Mouse (Mus musculus): ENCODE measurements around the gene Sox6. TPM values are rescaled to one million over a fixed set of nuclear protein-coding genes. Genes with fewer than 3 reads are reported as not detected.

Gene Sox6
- total RNA-seq, 2 experiments from 2014 or later = 87.0 to 92.4 TPM

DNA sequence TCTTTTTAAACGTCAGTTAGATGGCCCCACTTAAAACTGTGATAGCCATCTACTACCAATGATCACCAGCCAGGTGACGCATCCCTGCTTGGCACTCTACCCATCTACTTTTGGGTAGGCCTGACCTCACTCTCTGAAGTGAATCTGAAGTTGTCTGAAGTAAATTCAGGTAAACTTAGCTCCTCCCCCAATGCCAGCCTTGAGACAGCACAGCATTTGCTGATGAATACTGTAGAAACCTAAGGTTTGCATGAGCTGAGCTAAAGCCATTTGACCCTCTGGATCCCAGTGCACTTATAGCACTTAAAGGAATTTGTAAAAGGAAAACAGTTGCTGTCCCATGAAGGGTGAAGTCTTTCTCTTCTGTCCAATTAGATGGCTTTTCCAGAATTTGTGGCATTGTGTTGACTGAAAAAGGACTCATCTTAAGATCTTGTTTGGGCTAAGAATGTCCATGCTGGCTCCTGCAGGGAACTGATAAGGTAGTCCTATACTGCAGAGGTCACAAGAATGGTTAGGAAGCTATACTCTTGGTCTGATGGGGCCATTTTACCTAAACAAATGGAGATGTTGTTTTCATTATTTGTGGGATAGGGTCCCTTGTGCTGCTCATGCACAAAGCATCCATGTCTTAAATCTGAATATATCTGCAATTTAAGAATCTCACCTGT lies 50.4 kb downstream of the Sox6 start:
- no peak for DNase-seq (ENCODE audit: low spot score in 2 of 2)

DNA sequence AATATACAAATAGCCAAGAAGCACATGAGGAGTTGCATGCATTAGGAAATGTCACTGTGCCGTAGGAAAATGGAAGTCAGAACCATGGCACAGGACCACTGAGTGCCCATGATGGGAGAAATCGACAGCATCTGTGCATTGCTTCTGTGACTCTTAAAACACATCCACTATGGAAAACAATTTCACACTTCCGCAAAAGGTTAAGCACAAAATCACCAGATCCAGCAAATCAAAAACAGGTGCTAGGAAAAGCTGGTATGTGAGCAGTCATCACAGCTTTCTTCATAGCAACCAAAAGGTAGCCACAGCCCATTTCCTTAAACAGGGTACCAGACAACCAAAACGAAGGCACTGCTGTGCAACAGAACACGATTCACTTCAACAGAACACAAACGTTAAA lies 52.9 kb downstream of the Sox6 start:
- DNase-seq (ENCODE audit: low spot score in 2 of 2) = no peak

DNA sequence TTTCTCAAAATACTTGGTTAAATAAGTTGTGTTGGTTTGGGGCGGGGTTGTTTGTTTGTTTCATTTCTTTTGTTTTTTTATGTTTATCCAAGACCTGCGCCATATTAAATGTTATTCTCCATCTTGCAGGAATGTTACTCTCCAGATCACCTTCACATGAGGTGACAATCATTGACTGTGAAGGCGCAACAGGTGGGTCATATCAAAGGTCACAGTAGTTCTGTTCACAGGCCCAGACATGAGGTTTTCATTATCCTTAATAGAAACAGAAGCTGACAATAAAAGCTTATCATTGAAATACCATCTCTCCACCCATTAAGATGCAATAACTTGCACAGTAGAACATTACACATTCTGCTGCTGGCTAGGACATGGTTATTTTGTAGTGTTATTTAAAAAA lies 54.5 kb downstream of the Sox6 start:
- no peak for DNase-seq (ENCODE audit: low spot score in 2 of 2)

DNA sequence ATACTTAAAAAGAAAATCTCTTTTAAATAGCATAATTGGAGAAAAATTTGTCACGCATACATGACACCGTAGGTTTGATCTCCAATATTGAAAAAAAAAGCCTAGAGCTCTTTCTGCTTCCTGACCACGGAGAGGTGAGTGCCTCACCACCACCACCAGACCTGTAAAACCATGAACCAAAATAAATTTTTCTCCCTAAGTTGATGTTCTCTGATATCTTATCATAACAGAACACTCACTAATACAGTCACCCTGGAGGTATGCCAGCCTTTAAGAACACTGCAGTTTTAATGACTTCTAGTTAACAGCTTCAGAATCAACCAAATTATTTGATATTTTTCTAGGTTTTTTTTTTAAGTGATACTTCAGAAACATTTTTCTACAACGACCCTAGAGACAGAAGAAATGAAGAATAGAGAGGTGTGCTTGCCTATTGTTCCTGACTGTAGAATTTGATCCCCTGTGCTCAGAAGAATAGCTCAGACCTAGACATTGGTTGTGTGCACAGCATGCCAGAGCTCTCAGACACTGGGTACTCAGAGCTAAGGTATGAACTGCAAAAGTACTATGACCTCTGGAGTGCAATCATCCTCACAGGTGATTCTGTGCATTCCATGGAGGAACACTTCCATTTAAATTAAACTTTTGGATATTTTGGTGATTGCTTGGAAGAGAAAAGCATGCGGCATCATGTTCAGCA lies 58.6 kb downstream of the Sox6 start:
- no peak for DNase-seq (ENCODE audit: low spot score in 2 of 2)

DNA sequence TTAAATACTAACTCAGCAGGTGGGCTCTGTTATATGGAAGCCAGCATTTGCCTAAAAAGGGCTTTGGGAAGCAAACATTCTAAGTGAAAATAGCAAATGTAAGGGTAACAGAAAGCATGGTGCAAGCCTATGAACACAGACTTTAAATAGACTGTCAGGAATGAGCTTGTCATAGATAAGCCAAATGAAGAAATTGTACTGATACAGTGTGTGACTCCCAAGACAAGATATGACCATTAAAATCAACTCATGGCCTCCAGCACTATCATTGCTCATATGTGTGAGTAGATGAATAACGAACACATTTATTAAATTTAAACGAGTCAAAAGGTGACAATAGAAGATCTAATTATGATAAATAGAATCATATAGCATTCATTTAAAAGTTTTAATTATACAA lies 64.1 kb downstream of the Sox6 start:
- DNase-seq (ENCODE audit: low spot score in 2 of 2) = no peak

DNA sequence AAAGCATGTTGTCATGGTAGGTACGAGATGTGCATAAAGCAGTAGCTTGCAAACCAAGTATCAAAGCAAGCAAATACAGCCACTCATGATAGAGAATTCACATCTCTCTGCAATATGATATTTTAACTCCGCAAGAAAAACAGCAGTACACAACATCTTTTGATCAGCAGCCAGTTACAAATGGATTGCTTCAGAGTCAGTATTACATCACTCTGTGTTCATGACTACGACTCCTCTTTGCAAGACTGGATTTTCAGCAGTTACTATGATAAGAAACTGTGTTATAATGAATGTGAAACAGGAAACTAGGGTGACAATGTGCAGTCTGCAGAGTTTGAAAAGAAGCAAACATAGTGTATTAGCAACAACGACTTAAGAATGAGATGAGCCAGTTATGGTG lies 71.4 kb downstream of the Sox6 start:
- DNase-seq (ENCODE audit: low spot score in 2 of 2) = no peak

DNA sequence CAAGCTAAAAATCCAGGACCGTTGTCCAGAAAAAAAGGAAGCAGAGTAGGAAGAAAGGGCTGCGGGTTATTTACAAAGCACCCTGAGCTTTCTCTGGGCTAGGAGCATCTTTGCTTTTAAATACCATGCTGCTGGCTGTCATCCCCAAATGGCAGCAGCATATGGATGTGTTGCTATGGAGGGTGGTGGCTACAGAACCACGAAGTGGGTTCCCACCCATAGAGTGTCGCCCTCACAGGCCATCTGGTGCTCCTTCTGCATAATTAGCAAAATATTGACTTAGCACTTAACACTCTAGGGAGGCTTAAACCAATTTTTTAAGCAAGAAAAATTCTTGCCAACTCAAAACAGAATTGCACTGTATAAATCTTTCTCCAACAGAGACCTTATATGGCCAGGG lies 72.4 kb downstream of the Sox6 start:
- DNase-seq (ENCODE audit: low spot score in 2 of 2) = no peak

DNA sequence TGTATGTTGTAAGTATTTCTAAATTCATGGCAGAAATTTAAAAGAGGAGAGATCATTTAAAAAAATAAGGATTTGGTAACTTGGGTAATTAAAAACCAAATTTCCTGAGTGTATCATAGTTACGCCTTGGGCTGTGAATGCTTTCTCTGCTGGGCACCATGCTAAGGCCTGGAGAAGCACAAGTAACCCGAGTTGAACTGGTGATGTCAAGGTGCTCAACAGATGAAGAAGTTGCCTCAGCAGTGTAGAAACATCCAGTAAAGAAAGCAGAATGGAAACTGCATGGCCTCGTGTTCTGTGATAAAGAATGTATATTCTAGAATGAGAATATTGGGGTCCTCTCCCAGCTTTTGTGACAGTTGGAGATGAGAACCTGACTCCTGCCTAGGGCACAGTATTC lies 85.5 kb downstream of the Sox6 start:
- no peak for DNase-seq (ENCODE audit: low spot score in 2 of 2)

DNA sequence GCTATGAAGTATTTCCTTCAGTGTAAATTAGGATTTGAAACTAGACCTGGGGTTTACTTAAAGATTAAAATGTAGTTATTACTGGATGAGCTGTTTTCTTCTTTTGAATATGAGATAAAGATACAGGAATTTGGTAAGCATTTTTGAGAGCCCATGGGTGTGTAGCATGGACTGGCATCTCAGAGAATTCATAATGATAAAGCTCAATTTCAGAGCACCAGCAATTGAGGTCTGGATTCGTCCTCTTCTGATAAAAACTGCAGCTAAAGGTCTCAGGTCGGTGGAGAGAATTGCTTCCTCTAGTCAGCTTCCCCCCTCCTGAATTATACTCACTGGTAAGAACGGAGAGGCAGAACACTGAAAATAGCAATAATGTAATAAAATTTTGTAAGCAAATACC lies 86.4 kb downstream of the Sox6 start:
- DNase-seq (ENCODE audit: low spot score in 2 of 2) = no peak

DNA sequence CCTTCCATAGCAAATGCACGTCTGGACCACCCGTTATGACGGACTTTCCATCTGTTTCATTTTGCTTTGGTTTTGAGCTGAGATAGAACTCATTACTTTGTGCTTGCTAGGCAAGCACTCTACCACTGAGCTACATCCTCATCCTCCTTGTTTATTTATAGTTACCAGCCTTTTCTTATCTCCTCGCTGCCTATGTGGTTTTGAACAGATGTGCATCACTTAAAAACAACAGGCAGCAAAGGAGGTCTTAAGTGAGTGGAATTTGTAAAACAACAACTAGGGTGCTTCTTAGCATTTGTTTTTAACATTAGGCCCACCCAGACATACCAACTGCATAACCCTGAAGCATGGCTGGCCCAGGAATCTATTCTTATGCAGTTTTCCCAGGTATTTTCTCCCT lies 86.9 kb downstream of the Sox6 start:
- no peak for DNase-seq (ENCODE audit: low spot score in 2 of 2)

DNA sequence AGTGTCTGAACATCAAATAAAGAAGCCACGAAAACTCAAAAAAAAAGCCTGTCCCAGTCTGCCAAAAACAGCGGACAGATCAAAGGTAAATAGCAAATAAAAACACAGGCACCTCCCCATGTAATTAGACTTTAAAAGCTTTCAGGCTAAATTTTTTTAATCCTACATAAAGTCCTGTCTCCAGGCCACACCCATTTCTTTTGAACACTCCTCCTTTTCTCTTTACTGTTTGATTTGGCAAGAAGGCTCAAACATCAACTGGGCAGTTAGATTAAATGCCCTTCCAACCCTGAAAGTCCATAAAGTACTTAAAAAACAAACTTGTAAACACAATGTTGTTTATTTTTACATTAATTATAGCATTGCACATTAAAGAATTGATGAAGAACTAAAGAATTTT lies 90.7 kb downstream of the Sox6 start:
- DNase-seq (ENCODE audit: low spot score in 2 of 2) = no peak

DNA sequence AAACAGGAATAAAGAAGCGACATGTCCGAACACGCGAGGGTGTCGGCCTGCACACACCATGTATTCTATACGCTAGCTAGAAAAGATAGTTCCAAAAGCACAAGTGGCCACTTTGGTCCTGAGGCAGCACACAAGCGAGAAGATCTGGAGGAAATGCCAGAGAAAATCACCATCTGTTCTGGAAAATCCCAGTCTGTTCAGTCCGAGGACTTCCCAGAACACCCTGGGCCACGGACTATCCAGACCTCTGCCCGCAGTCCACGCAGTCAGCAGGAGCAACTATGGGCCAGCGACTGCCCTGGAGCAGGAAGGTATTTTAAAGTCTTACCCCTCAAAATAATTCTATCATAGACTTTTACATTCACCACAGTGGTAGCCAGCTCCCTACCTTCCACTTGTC lies 92.0 kb downstream of the Sox6 start:
- no peak for DNase-seq (ENCODE audit: low spot score in 2 of 2)

DNA sequence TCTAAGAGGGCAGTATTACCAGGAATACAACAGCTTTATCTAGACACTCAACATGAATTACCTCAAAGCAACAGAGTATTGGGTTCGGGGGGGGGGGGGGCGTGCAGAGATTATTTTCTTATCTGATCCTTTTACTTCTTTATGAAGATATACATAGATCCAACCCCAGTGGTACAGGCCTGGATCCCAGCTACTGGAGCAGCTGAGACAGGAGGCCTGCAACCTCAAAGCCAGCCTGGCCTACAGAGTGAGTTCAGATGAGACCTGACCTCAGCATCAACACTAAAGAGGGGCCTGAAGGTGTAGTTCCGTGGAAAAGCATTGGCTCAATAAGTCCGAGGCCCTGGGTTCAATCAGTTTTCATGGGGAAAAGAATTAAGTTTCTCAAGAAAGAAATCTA lies 93.1 kb downstream of the Sox6 start:
- no peak for DNase-seq (ENCODE audit: low spot score in 2 of 2)

DNA sequence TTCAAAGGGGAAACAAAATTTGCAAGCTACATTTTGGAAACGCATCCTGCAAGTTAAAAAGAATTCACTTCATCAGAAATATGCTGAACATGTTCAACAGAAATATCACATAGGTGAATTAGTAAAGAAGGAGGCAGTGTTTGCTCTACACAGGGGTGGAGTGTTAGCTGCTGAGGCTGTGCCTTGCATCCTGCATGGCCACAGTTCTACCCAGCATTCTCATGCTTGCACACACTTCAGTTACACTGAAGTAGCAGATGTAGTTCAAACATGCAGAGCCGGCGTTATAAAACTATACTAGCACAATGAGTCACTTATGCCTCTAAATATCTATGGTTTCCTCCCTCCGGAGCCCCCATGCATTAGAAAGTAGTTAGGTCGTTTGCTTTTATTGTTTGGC lies 94.3 kb downstream of the Sox6 start:
- DNase-seq (ENCODE audit: low spot score in 2 of 2) = no peak

DNA sequence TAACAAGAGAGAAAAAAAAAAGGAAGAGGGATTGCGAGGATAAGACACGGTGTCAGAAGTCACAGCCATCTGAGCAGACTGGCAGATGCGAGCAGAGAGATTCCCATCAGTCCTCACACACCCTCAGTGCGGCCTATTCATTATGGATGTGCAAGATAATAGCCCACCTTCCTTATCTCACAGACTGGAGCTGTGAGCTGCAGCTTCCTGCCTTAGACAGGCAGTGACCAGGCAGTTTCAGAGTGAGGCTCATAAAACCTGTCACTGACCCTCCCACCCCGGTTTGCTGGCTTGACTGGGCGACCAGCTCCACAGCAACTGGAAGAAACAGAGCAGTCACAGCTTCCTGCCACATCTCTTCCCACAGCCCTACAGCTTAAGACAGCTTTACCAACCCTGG lies 96.8 kb downstream of the Sox6 start:
- no peak for DNase-seq (ENCODE audit: low spot score in 2 of 2)

DNA sequence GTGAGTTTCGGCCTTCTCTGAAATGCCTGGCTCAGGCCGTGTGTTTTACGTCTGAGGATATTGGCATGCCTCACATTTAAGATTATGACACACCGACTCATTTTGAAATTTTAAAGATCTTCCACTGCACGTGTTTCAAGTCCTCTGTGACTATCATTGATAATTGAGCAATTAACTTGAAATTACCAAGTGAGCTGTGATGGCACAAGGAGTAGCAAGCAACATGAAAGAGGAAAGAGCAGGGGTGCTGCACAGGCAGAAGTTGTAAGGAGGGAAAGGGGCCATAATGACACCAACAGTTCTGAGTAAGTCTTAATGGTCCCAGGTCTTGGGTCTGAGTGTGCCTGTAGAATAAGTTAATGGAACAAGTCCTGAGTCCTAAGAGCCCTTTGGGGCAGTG lies 99.3 kb downstream of the Sox6 start:
- no peak for DNase-seq (ENCODE audit: low spot score in 2 of 2)

DNA sequence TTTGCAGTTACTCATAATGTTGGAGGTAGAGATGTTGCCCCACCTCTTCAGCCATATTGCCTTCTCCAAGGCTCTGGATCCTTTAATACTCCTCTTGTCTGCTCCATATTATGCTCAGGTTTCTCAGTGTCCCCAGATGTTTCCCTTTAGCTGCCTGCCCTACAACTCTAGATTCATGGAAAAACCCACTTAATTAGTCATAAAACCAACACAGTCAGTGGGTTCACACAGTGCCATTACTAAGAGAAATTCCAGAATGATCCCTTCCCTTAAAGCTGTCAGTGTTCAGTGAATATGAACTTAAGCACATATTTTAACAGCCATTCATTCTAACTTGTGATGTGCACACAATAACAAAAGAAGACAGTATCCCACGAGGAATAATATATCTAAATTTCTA lies 101.7 kb downstream of the Sox6 start:
- no peak for DNase-seq (ENCODE audit: low spot score in 2 of 2)

DNA sequence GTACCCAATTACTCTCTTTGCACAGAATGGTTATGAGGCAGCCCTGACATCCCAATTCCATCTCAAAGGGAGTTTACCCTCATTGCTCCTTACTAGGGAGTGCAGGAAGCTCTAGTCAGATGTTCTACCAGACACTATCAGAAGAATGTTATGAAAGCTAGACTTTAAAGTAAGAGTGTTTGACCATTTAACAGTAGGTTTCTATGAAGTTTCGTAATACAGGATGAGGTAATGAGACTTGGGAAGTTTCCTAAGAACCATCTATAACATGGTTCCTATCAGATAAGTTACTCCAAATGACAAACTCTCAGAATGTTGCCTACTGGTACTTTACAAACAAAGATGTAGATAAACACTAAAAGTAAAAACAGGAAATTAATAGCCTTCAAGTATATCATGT lies 123.3 kb downstream of the Sox6 start:
- no peak for DNase-seq (ENCODE audit: low spot score in 2 of 2)

DNA sequence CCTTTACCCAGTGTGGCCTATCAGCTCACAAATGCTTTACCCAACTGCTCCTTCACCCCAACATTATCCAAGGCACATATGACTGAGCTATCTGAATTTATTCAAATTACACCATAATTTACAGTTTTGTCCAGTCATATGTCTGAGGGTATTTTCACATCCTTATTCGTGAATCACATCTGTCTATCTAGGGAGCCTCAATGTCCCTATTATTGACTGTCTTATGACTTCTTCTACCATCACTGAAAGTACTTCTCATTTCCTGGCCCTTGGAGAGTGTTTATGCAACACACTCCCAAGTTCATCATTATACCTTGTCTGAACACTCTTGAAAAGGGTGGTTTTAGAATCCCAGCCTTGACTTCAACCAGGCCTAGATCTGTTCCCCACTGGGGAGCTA lies 128.3 kb downstream of the Sox6 start:
- DNase-seq (ENCODE audit: low spot score in 2 of 2) = no peak

DNA sequence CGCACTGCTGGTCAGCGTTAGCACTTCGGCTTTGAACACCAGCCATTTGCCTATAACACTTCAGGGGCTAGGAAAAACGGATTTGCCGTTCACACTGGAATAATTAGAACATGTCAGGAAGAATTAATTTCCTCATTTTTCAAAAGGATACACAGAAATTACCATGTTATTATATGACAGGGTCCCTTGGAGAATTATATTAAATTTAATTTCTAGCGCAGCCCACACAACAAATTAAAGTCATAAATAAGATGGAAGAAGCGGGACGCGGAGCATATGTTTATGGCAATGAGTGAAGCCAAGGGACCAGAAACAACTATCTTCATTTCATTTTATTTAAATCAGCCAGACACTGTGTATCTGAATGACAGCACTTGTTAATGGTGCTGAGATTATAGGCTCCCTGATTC lies 133.8 kb downstream of the Sox6 start:
- DNase-seq (ENCODE audit: low spot score in 2 of 2) = no peak

DNA sequence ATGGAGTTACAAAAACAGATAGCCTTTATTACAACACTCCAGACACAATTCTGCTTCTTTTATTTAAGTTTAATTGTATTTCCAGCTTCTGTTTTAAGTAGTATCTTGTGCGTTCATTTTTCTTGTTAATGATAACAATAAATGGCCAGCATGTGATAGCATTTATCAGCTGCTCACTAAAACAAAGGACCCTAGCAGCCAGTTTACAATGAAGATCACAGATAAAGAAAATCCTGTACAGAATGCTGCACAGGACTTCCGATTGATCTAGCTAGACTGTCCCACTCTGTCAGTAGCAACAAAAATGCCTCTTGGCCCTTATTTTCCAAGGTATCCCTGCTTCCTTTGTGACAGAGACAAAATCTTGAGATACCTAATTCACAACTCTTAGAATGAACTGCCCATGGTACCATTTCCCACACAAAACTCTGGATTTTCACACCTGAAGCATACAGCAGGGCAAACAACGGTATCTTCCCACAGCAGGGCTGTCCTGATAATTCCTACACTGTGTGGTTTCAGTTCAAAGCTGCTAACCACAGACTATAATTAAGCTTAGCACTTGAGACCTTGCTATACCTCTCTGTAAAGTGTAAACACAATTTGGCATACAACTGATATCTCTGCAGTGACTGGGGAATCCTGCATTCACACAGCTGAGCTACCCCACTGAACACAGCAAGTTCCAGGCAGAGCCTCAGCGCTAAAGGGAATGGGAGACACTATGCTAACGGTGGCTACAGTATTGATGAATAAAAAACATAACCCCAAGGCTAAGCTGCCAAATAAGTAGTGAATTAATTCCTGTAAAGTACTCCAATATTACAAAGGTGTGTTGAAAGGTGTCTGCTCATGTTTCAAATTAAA lies 134.4 kb downstream of the Sox6 start:
- DNase-seq (ENCODE audit: low spot score in 2 of 2) = no peak

DNA sequence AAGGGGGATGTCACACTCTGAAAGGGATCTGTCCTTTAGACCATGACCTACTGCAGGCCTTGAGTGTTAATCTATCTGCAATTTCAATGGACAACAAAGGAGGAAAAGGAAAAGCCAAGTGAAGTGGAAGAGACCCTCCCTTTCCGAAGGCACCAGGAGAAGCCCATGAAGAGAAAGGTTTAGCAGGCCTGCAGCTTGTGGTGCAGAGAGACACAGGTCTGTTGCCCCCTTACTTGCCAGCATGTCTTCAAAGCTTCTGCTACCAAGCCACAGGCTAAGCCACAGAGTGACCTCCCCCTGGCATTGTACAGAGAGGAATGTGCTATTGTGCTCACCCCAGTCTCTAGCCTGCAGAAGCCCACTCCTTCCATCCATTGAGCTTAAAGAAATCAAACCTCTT lies 135.2 kb downstream of the Sox6 start:
- DNase-seq (ENCODE audit: low spot score in 2 of 2) = no peak
